Mouse (Mus musculus) embryonic facial prominence, embryonic 11.5 days (tissue): Measurements from ENCODE around the gene Srp54a. TPM values are rescaled to one million over a fixed set of nuclear protein-coding genes. Genes with fewer than 3 reads are reported as not detected.
"Not testable (repeated sequence)": the region's sequence is repeated elsewhere in the genome, so short reads cannot be mapped to it uniquely, and the experiment has no call there.

Experiments used
- ATAC-seq: fragments of 200-750 bp; cut with Nextera tagmentation; replicated peaks from 2 replicates; pipeline ENCODE4 v1.8.0; 2017; ENCODE audit warnings: low read depth; ENCODE audit not compliant: insufficient number of reproducible peaks, low FRiP score, low TSS enrichment
- DNase-seq: peaks from one replicate; pipeline ENCODE4 v3.0.0-alpha.2; 2015; ENCODE audit warnings: low spot score
- H3K27ac ChIP-seq: fragments of 300-500 bp; sonication (generic); replicated peaks from 2 replicates; pipeline ENCODE4 v1.5.1; 2014; ENCODE audit warnings: mild to moderate bottlenecking, low read depth, low read length, control low read depth
- H3K27me3 ChIP-seq: fragments of 300-500 bp; sonication (generic); 2 replicates; pipeline ENCODE4 v1.6.1; 2014; ENCODE audit warnings: mild to moderate bottlenecking, low read length, moderate library complexity, mixed read lengths; ENCODE audit not compliant: control insufficient read depth, insufficient read depth
- H3K36me3 ChIP-seq: fragments of 300-500 bp; sonication (generic); replicated peaks from 2 replicates; pipeline ENCODE4 v1.6.1; 2014; ENCODE audit warnings: low read depth, mild to moderate bottlenecking, low read length, moderate library complexity, mixed read lengths; ENCODE audit not compliant: control insufficient read depth, insufficient read depth
- H3K4me1 ChIP-seq: fragments of 300-500 bp; sonication (generic); 2 replicates; pipeline ENCODE4 v1.6.1; 2014; ENCODE audit warnings: low read length, mixed read lengths; ENCODE audit not compliant: control insufficient read depth, insufficient read depth
- H3K4me2 ChIP-seq: fragments of 300-500 bp; sonication (generic); 2 replicates; pipeline ENCODE4 v1.6.1; 2014; ENCODE audit warnings: low read depth, mild to moderate bottlenecking, control low read depth, low read length, moderate library complexity
- H3K4me3 ChIP-seq: fragments of 300-500 bp; sonication (generic); 2 replicates; pipeline ENCODE4 v1.5.1; 2014; ENCODE audit warnings: low read depth, low read length, control low read depth
- H3K9ac ChIP-seq: fragments of 300-500 bp; sonication (generic); replicated peaks from 2 replicates; pipeline ENCODE4 v1.6.1; 2014; ENCODE audit warnings: mild to moderate bottlenecking, control low read depth, low read length
- H3K9me3 ChIP-seq: fragments of 300-500 bp; sonication (generic); replicated peaks from 2 replicates; pipeline ENCODE4 v1.6.1; 2016; ENCODE audit warnings: mild to moderate bottlenecking, low read length, inconsistent platforms, mixed read lengths; ENCODE audit not compliant: control insufficient read depth
- WGBS: fragments of 180-500 bp; shearing (Covaris S2); extraction: QIAGEN DNeasy Blood & Tissue Kit; methylation state at CpG from one replicate; pipeline ENCODE4 v1.1.7; 2014; 5-methylcytosine and 5-hydroxymethylcytosine counted together
- polyA plus RNA-seq: library from polyadenylated mRNA; unstranded; fragments of >200 nt; fragmentation: Nextera tagmentation; extraction: Ambion mirVana; gene quantifications from 2 replicates; pipeline ENCODE4 v1.2.1, GENCODE M21; 2014

The Srp54a gene
- polyA plus RNA-seq, 1 experiment from 2014 or later = 195 TPM

DNA sequence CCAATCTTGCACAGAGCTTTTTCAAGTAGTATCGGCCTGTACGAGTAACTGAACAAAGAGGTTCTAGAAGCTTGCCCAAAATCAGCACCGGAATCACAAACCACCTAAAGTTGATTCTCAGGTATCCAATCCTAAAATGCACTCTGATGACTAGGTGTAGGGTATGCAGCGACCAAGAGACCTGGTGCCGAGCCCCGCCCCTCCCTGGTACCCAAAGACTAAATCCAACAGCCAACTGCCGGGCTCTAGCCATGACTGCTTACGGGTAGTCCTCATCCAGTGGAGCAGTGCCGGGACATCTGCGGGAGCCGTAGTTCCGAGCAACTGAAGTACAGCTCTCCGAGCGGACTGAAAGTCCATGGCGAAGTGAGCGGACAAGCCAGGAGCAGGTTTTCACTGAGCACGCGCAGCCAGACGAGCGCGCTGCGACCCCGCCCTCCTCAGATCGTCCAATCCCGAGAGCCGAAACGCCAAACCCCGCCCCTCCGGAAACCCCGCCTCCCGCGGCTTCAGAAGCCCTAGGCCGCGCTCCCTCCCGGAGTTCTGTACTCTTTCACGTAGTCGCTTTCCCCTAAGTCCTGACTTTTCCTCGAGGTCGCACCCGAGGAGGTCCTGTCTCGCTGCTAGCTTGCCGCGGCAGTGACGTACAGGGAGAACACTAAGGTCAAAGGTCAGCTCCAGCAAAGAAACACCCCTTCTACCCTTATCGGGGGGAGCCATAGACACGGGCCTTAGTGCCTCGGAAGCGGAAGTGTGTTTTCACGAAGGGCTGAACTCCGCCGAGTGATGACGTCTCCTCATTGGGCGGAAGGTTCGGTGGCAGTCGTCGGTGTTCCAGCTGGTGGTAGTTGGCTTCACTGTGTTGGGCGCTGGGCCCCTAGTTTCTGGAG lies 74.7 kb downstream of the Srp54a start, which contains the start of gene Srp54b:
Gene Srp54b (plus strand): TSS at position 546 of the 890 bp plus-strand sequence.
- ATAC-seq = peak; percentile 97
- WGBS = no CpG with 5 or more reads among the region's 57 CpGs
- not testable (repeated sequence) for DNase-seq, H3K4me1 ChIP-seq, H3K4me2 ChIP-seq, H3K27ac ChIP-seq, H3K9me3 ChIP-seq, H3K4me3 ChIP-seq, H3K27me3 ChIP-seq, H3K9ac ChIP-seq, H3K36me3 ChIP-seq

- not testable (repeated sequence) for H3K27ac ChIP-seq, H3K9me3 ChIP-seq, DNase-seq, H3K36me3 ChIP-seq, H3K4me2 ChIP-seq, H3K27me3 ChIP-seq, H3K4me1 ChIP-seq, ATAC-seq, H3K9ac ChIP-seq, H3K4me3 ChIP-seq
- WGBS = 0% methylated on average over 9 of the region's 24 CpGs
Observed at GRCm38 (mm10) chr12:55155449-55155783, 75.4 kb downstream of the Srp54a start.

Other genes starting within 250 kb of the Srp54a start
- gene Cfl2, start 217.4 kb upstream of the Srp54a start, polyA plus RNA-seq = 211 and 222 TPM in 2 replicates
- gene Gm20403, start 93.7 kb upstream of the Srp54a start, polyA plus RNA-seq = not detected in 2 replicates
- gene Baz1a, start 65.9 kb upstream of the Srp54a start, polyA plus RNA-seq = 30.7 and 35.6 TPM in 2 replicates
- 35.6 and 40.3 TPM in 2 replicates for gene 2700097O09Rik, start 152 bp upstream of the Srp54a start, polyA plus RNA-seq
- 14.4 and 15.5 TPM in 2 replicates for gene Fam177a, start 44.2 kb downstream of the Srp54a start, polyA plus RNA-seq
- gene Srp54b, start 74.8 kb downstream of the Srp54a start, polyA plus RNA-seq = 59.2 and 62.1 TPM in 2 replicates
- 3.2 and 3.3 TPM in 2 replicates for gene 1700047I17Rik2, start 119.3 kb downstream of the Srp54a start, polyA plus RNA-seq
- 85.3 and 97.2 TPM in 2 replicates for gene Srp54c, start 149.9 kb downstream of the Srp54a start, polyA plus RNA-seq
- 21.6 and 22.0 TPM in 2 replicates for gene 1110008L16Rik, start 219.3 kb downstream of the Srp54a start, polyA plus RNA-seq
- 28.8 and 31.0 TPM in 2 replicates for gene Ppp2r3c, start 222.7 kb downstream of the Srp54a start, polyA plus RNA-seq